Mouse (Mus musculus): ENCODE measurements around the gene Gapt.

DNA sequence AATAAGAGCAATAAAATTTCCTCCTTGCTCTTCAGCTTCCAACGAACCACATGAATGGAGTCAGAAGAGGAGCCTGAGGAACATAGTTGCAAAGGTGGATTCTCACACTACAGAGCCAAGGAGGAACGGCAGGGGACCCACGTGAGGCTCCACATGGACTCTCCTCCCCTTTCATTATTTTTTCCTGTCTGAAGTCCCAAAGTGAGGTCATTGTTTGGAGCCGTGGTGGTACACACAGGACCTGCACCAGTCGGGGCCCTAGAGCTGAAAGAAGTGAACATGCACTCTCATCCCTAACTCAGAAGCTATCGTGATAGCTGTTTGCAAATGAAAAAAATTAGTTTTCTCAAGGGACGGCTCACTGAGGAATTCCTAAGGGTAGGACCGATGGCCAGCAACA, 47.1 kb upstream of the Gapt start:
- TF ChIP-seq CTCF (conservative IDR thresholded peaks at IDR 0.05; ENCODE audit: low read length) = no peak
- TF ChIP-seq POU5F1 (IDR thresholded peaks at IDR 0.05; ENCODE audit: borderline replicate concordance, low read length) = no peak

Data from E14TG2a.4 (cell line).